Mouse (Mus musculus) liver, postnatal 0 days (tissue): Measurements from ENCODE around the gene Adgrl1.

Experiments
- CTCF ChIP-seq: sonication (generic); IDR thresholded peaks from 2 replicates; pipeline ENCODE4 v1.5.1; 2016; ENCODE audit warnings: antibody characterized with exemption, low read depth
- EP300 ChIP-seq: IDR thresholded peaks from 2 replicates; pipeline ENCODE4 v1.6.1; 2016; ENCODE audit warnings: antibody characterized with exemption, low read depth, mild to moderate bottlenecking

DNA sequence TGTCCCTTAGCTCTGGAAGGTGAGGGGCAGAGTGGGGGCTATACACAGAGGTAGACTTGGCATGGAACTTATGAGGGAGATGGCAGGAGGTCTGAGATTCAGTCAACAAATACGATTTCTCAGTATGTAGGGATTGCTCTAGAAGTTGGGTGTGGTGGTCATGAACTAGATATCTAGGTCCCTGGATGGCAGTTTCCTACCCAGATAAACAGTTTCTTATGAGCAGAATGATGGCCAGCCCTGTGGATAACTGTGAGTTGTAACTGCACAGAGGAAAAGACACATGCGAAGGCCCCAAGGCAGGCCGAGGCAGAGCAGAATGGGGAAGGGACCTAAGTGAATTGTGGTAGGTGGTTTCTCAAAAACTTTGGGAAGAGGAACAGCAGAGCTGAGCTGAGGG is 14.3 kb downstream of the Adgrl1 start:
- no peak for TF ChIP-seq CTCF
- TF ChIP-seq EP300: no peak
